Mouse (Mus musculus) cerebellum, postnatal 14 days (tissue): ENCODE data around the gene Hist1h2ap.
"Not testable (repeated sequence)": the region's sequence is repeated elsewhere in the genome, so short reads cannot be mapped to it uniquely, and the experiment has no call there.

Experiments
- DNase-seq, 2 experiments: peaks; one replicate each; pipeline ENCODE4 v3.0.0; 2021; ENCODE audit warnings: mixed read lengths in 2 of 2

The Hist1h2ap gene

DNA sequence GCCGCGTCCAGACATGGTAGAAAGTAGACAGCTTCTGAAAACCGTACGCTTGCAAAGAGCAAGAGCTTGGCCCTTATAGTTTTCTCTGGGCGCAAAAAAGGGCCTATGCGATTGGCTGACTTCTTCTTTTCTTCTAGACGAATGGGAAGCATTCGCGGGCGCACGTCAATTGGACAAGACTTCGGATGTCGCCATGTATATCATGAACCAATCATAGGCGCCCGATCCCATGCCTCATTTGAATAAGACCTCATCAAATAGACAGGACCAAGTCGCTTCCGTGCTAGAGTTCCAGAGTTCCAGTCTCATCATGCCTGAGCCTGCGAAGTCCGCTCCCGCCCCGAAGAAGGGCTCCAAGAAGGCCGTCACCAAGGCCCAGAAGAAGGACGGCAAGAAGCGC is at the start of gene Hist1h2ap, which contains the start of gene Hist1h2br:
Gene Hist1h2ap (minus strand): TSS at position 47 of the 400 bp plus-strand sequence.
Gene Hist1h2br (plus strand): TSS at position 283 of the 400 bp plus-strand sequence.
- not testable (repeated sequence) for DNase-seq

DNA sequence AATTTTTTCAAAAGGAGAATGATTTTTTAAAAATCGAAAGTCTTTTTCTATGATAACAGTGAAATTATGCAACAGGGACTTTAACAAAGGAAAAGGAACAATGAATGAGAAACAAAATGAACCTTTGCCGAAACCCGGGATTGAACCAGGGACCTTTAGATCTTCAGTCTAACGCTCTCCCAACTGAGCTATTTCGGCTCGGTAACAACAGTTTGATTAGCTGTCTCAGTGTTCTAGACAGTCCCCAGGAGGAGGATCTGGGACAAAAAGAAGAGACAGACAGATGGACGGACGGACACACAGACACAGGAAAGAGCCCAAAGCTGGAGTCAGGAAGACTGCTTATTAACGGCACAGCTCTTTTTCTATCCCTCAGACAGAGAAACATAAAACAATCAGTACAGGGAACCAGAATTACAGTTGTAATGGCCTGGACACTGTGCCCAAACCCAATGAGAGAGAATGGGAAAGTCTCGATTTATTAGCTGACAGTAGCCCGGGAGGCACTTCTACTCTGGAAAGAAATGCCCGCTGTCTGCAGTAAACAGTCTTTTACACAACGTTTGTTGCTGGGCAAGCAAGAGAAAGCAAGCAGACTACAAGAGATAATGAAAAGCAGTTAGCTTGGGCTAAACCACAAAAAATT is 49.6 kb upstream of the Hist1h2ap start:
- DNase-seq = peak; percentile 39 to 53

DNA sequence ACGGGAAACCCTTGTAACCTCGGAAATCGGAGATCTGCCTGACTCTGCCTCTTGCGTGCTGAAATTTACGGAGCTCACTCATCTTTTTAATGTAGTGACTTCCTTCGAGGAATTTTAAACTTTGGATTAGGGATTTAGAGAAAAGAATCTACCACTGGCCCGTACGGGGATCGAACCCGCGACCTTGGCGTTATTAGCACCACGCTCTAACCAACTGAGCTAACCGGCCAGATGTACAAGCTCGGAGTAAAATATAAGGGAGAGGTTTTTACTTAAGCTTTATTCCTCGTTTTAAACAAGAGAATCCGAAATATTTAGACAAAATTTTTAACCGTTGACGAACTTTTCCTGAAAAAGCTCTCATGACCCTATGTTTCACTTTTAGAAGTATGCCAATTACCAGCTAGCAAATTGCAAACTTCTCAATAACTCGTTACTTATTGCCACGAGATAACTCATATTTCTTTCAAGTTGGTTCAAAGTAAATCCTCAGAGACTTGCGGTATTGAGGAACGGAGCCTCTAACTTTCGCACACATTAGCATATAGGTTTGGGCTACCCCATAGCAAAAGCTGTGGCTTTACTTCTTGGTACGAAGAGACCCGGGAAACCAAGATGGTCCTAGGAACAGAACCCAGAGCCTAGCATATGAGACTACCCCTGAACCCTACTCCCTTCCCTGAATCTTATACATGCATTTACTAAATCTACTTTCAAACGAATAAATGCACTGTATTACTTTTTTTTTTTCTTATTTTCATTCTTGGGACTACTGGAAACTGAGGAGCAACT is 48.8 kb upstream of the Hist1h2ap start:
- DNase-seq = peak; percentile 10 to 12

DNA sequence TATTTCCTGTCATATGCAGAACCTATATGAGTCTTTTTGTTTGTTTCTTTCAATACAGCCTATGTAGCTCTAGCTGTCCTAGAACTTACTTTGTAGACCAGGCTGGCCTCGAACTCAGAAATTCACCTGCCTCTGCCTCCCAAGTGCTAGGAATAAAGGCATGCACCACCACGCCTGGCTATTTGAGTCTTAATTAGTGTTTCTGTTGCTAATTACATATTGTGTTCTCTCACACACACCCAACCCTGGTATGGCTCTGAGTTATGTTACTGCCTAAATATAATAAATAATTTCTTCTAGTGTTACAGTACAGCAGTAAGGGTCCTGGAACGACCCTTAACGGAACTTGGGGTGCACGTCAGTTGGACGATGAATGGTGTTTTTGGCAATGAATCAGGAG is 47.4 kb upstream of the Hist1h2ap start:
- DNase-seq = no peak

DNA sequence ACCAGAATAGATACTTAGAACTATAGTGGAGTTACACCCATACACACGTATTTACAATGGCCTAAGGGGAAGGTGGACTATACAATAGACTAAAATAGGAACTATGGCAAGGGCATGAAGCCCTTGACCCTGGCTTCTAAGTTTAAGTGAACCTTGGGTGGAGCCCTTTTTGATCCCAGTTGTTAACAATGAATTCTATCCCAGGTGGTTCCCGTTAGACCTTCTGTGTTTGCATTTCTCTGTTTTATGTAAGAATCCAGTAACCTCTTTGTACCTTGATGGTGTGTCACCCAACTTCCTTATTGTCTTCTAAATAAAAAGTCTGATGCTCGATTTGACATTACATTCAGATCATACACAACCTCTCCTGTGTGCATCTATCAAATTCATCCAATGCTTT is 32.2 kb upstream of the Hist1h2ap start:
- not testable (repeated sequence) for DNase-seq

DNA sequence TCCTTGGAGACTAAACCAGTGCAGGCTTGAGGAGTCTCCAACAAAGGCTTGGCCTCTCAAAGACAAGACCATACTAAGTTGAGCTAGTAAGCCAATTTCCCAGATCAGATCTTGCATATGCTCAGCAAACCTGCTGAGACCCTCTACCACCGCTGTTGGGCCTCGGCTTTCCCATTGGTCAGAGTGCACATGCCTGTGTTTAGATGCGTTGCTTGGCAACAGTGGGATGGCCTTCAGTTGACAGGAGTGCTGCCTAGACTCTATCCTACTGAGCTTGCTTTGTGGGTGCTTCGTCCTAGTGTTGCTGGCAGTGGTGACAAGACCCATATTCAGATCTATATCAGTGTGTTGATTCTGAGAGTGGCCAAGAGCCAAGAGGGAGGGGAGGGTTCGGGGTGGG is 28.3 kb upstream of the Hist1h2ap start:
- no peak for DNase-seq

DNA sequence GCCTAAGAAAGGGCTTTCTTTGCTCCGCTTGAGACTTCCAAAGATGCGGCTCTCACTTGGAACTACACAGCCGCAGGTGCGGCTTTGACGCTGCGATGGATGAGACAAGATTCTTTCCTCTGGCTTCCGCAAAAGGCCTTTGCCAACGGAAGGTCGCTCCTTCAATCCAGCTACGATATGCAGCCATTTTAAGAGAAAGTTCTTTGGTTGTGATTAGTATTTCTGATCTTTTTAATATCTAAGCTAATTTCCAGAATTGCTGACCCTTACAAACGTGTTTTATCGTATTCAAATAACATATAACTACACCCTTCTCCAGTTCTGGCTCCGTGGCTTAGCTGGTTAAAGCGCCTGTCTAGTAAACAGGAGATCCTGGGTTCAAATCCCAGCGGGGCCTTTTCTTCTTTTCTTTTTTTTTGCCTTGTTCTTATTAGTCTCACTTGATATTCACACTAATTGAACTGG is 22.4 kb upstream of the Hist1h2ap start:
- peak; percentile 65 to 75 for DNase-seq

DNA sequence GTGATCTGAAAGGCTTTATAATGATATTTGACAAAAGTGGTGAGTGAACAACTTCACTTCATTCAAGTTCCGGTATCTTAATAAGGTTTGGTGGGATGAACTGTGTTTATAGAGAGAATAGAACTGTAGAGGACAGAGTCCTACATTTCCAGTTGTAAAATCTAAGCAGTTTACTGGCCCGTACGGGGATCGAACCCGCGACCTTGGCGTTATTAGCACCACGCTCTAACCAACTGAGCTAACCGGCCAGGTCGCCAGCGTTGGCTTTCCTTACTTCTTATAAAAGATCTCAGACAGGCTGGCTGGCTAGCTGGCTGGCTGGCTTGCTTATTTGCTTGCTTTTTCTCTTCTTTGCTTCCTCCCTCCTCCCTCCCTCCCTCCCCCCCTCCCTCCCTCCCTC is 21.8 kb upstream of the Hist1h2ap start:
- peak; percentile 81 for DNase-seq

DNA sequence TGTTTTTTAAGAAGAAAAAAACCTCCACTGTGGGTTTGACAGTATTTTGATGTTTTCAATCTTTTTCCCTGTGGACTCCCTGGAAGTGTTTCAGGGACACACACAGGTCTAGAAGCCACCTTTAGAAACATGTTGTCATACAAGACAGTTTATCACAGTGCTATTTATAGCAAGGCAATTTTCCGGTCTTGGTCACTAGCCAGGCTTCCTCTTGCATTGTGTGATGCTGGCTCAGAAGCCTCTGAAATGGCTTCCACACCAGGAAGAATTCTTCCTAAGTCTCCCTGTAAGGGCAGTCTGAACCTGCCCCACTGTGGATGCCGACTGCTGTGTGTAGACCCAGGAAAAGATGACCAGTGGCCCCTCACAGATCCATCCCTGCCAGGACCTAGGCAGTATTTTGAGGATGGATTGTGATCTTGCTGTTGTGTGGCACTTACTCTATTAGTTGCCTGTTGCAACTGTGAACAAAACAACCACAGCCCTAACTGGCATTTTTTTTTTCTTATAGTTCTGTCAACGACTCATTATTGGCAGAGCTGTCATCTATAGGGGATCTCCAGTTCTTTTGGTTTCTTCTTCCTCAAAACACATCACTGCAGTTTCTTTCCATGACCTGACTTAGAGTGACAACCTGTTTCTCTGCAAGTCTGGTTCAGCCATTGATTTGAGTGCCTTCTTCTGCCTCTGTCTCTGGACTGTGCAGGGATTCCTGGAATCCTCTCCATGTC is 19.1 kb upstream of the Hist1h2ap start:
- peak; percentile 51 to 73 for DNase-seq

DNA sequence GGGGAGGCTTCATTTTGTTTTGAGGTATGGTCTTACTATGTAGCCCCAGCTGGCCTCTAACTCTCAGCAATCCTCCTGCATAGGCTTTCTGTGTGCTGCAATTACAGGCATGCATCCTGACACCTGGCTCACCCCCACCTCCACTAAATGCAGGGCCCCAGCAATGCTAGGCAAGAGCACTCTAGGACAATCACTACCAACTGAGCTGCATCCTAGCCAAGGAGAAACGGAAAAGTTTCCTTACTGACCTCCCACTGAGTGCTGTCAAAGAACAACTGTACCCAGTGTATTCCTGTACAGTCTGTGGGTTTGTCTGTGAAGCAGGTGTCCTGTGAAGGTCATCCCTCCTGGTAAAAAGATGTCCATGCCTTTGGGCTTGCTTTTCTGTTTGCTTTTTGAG is 17.4 kb upstream of the Hist1h2ap start:
- not testable (repeated sequence) for DNase-seq

DNA sequence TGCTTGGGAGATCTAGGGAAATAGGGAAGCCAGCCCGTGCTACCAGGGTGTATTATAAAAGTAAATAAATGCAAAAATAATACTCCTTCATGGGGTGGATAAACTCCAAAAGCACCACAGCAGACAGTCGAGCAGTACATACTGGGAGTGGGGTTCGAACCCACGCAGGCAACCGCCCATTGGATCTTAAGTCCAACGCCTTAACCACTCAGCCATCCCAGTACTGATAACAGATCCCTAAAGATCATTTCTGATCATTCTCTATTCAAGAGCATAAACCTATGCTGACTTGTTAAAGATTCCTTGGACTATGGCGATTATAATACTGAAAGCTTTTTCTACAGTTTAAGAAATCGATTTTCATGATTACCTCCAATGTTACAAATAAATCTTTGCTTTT is 14.6 kb upstream of the Hist1h2ap start:
- DNase-seq = no peak

DNA sequence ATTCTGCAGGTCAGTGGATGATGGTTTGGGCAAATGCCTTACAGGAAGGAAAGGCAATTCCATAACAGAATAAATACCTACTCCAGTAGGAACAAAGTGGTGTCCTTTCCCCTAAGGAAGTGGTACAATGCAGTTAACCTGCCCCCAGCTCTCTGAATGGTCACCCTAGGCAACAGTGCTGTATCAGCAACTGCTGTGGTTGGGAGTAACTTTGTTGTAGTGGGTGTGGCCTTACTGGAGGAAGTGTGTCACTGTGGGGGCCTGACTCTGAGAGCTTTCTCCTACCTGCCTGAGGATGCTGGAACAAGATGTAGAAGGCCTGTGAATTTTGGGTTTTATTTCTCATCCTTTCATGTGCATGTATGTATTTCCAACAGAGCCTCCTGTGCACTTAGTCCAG is 13.0 kb upstream of the Hist1h2ap start:
- not testable (repeated sequence) for DNase-seq

DNA sequence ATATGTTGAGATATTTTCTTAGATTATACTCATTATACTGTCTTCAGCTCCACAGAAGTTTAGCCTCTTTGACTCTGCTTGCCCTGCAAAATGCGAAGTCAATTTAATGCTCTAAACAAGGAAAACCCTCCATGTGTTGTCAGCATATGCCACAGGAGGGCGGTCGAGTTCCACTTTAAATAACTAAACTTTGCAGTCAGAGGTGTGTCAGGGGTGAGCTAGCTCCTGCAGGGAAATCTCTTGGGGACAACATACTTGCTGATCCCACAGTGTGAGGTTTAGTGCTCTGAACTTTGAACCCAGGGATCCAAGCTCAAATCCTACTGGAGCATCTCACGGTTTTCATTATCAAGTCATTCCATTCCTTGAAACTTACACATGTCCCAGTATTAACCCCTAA is 7.2 kb upstream of the Hist1h2ap start:
- DNase-seq = not testable (repeated sequence)

DNA sequence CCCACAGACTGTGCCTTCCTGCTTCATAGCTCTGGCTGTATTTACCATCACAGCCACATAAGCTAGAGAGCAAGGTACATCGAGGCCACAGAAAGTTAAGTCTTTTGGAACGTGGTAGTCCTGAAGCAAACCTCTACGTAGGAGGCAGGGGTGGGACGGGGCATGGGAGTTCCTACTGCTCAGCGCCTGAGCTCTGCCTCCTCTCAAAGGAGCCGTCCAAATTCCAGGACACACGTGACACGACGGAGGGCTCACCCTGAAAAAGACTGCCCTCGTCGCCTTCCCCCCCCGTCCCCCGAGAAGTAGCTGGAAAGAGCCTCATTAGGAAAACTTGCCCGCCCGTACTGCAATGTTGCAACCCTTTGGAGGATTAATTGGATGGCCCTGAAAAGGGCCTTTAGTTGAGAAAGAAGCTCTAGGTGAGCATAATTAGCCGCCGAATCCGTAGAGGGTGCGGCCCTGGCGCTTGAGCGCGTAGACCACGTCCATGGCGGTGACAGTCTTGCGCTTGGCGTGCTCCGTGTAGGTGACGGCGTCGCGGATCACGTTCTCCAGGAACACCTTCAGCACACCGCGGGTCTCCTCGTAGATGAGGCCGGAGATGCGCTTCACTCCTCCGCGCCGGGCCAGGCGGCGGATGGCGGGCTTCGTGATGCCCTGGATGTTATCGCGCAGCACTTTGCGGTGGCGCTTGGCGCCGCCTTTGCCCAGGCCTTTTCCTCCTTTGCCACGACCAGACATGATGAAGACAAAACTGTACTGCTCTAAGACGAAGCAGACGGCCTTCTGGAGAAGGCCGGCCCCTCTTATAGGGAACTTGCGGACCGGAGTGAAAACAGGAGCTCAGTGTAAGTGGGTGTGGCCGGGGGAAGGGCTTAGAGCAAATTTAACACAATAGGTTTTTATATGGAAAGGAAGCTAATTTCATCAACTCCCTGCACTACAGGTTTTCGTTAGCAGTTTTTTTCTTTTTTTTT is 1.6 kb downstream of the Hist1h2ap start, which contains the start of gene Hist1h4n:
Gene Hist1h4n (minus strand): TSS at position 779 of the 977 bp plus-strand sequence.
- peak in 1 of 2 experiments; percentile 51 for DNase-seq

DNA sequence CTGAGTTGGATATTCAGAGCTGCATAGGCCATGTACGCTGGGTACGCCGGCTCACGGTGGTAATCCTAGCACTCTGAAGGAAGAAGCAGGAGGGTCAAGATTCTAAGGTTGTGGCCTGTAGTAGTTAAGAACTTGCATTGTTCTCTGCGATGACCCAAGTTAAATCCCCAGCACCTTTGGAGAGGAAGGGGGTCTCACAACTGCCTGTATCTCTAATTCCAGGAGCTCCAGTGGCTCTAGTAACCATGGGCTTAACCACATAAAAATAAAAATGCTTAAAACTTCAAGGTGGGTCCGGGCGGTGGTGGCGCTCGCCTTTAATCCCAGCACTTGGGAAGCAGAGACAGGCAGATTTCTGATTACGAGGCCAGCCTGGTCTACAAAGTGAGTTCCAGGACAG is 3.0 kb downstream of the Hist1h2ap start:
- no peak for DNase-seq

DNA sequence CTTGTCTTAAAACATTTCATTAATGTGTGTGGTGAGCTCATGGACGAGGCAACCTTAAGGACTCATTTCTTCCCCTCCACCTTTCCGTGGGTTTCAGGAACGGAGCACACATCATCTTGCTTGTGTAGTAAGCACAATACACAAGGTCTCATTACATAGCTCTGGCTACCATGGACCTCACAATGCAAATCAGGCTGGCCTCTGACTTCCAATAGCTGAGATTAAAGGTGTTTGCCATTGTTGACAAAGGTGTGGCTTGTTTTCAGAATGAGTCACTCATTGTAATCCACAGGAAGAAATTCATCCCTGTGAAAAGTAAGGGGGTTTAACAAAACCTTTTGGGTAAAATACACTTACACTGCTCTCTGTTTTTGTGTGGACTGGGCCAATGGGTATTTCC is 4.8 kb downstream of the Hist1h2ap start:
- no peak for DNase-seq

DNA sequence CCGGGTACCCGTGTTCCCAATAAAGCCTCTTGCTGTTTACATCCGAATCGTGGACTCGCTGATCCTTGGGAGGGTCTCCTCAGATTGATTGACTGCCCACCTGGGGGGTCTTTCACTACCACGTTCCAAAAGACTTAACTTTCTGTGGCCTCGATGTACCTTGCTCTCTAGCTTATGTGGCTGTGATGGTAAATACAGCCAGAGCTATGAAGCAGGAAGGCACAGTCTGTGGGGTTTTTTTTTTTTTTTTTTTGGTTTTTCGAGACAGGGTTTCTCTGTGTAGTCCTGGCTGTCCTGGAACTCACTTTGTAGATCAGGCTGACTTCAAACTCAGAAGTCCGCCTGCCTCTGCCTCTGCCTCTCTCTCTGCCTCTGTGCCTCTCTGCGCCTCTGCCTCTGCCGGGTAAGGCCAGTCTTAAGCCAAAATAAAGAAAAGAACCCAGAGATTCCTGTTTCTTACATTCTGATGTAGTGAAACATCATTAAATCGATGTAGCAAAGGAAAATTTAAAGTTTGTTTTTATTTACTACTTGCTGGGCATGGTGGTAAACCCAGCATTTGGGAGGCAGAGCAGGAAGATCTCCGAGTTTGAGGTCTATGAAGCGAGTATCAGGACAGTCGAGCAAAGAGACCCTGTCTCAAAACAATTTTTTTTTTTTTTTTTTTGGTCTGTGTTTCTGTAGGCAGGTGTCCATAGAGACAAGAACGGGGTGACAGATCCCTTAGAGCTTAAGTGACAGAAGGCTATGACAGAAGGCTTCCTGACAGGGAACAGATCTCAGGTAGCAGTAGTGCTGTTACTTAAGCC is 13.0 kb downstream of the Hist1h2ap start:
- DNase-seq = not testable (repeated sequence)

DNA sequence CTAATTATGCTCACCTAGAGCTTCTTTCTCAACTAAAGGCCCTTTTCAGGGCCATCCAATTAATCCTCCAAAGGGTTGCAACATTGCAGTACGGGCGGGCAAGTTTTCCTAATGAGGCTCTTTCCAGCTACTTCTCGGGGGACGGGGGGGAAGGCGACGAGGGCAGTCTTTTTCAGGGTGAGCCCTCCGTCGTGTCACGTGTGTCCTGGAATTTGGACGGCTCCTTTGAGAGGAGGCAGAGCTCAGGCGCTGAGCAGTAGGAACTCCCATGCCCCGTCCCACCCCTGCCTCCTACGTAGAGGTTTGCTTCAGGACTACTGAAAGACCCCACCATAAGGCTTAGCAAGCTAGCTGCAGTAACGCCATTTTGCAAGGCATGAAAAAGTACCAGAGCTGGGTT is 21.2 kb downstream of the Hist1h2ap start:
- DNase-seq = not testable (repeated sequence)

DNA sequence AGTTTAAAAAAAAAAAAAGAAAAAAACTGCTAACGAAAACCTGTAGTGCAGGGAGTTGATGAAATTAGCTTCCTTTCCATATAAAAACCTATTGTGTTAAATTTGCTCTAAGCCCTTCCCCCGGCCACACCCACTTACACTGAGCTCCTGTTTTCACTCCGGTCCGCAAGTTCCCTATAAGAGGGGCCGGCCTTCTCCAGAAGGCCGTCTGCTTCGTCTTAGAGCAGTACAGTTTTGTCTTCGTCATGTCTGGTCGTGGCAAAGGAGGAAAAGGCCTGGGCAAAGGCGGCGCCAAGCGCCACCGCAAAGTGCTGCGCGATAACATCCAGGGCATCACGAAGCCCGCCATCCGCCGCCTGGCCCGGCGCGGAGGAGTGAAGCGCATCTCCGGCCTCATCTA is 21.8 kb downstream of the Hist1h2ap start, which contains the start of gene Hist1h4m:
Gene Hist1h4m (plus strand): TSS at position 208 of the 400 bp plus-strand sequence.
- peak; percentile 18 to 58 for DNase-seq

DNA sequence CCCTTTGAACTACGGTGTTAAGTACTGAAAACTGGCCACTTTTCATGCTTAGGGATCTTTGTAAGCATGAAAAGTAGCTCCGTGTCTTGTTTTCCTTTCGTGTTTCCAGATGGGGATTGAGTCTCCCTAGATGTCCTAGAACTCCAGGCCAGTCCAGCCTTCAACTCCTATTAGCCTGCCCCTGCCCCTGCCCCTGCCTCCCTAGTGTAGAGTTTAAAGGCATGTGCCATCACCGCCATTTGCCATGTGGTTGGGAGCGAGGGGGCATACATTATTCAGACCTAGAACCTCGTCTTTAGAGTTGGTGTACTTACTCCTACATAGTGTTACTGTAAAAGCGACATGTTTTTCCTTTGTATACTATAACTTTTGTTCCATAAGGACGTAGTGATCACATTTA is 22.2 kb downstream of the Hist1h2ap start:
- DNase-seq = not testable (repeated sequence)

DNA sequence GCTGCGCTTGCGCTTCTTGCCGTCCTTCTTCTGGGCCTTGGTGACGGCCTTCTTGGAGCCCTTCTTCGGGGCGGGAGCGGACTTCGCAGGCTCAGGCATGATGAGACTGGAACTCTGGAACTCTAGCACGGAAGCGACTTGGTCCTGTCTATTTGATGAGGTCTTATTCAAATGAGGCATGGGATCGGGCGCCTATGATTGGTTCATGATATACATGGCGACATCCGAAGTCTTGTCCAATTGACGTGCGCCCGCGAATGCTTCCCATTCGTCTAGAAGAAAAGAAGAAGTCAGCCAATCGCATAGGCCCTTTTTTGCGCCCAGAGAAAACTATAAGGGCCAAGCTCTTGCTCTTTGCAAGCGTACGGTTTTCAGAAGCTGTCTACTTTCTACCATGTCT is 23.2 kb downstream of the Hist1h2ap start, which contains the start of the genes Hist1h2bq and Hist1h2ao:
Gene Hist1h2bq (minus strand): TSS at position 125 of the 400 bp plus-strand sequence.
Gene Hist1h2ao (plus strand): TSS at position 393 of the 400 bp plus-strand sequence.
- not testable (repeated sequence) for DNase-seq
